Mouse (Mus musculus): ENCODE measurements around the gene Fstl4. TPM values are rescaled to one million over a fixed set of nuclear protein-coding genes. Genes with fewer than 3 reads are reported as not detected.

The Fstl4 gene
- total and polyA plus RNA-seq, 2 experiments from 2014 or later, result 7.4 to 8.1 TPM

DNA sequence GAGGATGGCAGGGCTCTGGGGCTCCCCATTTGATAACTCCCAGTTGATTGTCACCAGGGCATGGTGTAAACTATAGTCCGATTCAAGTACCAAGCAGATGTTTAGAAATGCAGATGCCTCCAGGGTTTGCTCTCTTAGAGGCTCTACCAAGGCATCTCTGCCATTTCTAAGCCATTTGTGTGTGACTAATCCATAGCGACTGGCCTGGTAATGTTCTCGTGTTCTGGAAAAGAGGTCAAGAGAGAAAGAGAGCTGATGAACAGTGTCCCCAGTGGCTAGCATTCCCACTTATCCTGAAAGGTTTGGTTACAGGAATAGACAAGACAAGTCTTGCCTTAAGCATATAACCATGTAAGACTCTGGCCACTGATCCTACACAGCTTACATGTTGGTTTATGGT lies 3.5 kb downstream of the Fstl4 start:
- H3K27ac ChIP-seq (ENCODE audit: low read depth, low read length), result no peak overlapping the region
- no peak for TF ChIP-seq CTCF (IDR thresholded peaks at IDR 0.05; ENCODE audit: low read depth)
- H3K4me2 ChIP-seq (ENCODE audit: low read depth), result no peak overlapping the region
- ATAC-seq (no peak), DNase-seq (no peak)
- H3K9me3 ChIP-seq (ENCODE audit: low read length), result no peaks in the 10 kb centered on the region
- no peaks in the 10 kb centered on the region for H3K4me1 ChIP-seq (ENCODE audit: insufficient read depth)
- WGBS, result 73% methylated on average over 3 of the region's 3 CpGs
- H3K4me3 ChIP-seq (ENCODE audit: low read depth, low read length), result no peak overlapping the region
- no peak overlapping the region for H3K9ac ChIP-seq
- H3K27me3 ChIP-seq (ENCODE audit: insufficient read depth, low read length), result peaks cover 9% of the 10 kb centered on the region
- no peaks in the 10 kb centered on the region for H3K36me3 ChIP-seq (ENCODE audit: insufficient read depth)

DNA sequence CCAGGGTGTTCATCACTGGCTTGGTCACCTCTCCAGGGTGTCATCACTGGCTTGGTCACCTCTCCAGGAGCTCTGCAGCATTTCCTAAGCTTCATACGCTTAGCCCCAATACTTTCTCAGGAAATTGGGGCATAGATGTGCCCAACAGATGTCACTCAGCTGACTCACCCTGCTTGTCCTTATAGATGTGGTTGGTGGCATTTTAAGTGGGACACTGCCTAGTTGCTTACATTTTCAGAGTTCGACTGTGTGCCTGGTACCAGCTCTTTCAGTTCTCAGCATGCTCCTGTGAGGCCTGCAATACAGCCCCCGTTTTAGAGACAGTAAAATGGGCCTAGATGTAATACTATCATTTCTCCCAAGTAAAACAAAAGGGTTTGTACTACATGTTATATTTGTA lies 8.6 kb downstream of the Fstl4 start:
- no peak overlapping the region for H3K4me3 ChIP-seq (ENCODE audit: low read depth, low read length)
- ATAC-seq (no peak), DNase-seq (no peak)
- H3K36me3 ChIP-seq (ENCODE audit: insufficient read depth), result no peaks in the 10 kb centered on the region
- no peak for TF ChIP-seq CTCF (IDR thresholded peaks at IDR 0.05; ENCODE audit: low read depth)
- H3K9ac ChIP-seq, result no peak overlapping the region
- H3K27me3 ChIP-seq (ENCODE audit: insufficient read depth, low read length), result no peaks in the 10 kb centered on the region
- no peak overlapping the region for H3K27ac ChIP-seq (ENCODE audit: low read depth, low read length)
- 80% methylated on average over 3 of the region's 3 CpGs for WGBS
- H3K4me1 ChIP-seq (ENCODE audit: insufficient read depth), result no peaks in the 10 kb centered on the region
- no peaks in the 10 kb centered on the region for H3K9me3 ChIP-seq (ENCODE audit: low read length)
- H3K4me2 ChIP-seq (ENCODE audit: low read depth), result no peak overlapping the region

- H3K4me1 ChIP-seq (ENCODE audit: insufficient read depth), result no peaks in the 10 kb centered on the region
- no peaks in the 10 kb centered on the region for H3K27me3 ChIP-seq (ENCODE audit: insufficient read depth, low read length)
- ATAC-seq (no peak), DNase-seq (no peak)
- no peaks in the 10 kb centered on the region for H3K9me3 ChIP-seq (ENCODE audit: low read length)
- no peak overlapping the region for H3K27ac ChIP-seq (ENCODE audit: low read depth, low read length)
- no peak overlapping the region for H3K4me2 ChIP-seq (ENCODE audit: low read depth)
- no peak overlapping the region for H3K4me3 ChIP-seq (ENCODE audit: low read depth, low read length)
- TF ChIP-seq CTCF (IDR thresholded peaks at IDR 0.05; ENCODE audit: low read depth), result no peak
- 29% methylated on average over 3 of the region's 3 CpGs for WGBS
- H3K9ac ChIP-seq, result no peak overlapping the region
- no peaks in the 10 kb centered on the region for H3K36me3 ChIP-seq (ENCODE audit: insufficient read depth)
Measured at GRCm38 (mm10) chr11:52775291-52775690, 10.9 kb downstream of the Fstl4 start.

DNA sequence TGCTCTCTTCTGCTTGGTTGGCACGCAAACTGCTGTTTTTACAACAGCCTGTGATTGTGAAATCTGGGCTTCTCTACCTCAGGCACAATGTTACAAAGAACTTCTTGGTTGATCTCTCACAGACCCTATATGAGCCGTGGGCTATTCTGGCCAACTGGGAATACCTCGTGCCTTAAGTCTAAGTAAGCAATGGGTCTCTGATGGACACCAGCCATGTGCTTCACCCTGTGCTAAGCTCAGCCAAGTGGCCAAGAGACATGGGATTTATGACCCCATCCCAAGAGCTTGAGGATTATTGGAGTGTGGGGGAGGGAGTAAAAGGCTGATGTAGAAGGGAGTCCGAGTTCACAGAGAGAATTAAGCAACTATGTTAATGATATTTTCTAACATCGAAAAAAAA lies 18.0 kb downstream of the Fstl4 start:
- Histone ChIP-seq H3K9ac (no peak overlapping the region), H3K27me3 (ENCODE audit: insufficient read depth, low read length) (no peaks in the 10 kb centered on the region), H3K36me3 (ENCODE audit: insufficient read depth) (no peaks in the 10 kb centered on the region), H3K27ac (ENCODE audit: low read depth, low read length) (no peak overlapping the region), H3K9me3 (ENCODE audit: low read length) (no peaks in the 10 kb centered on the region), H3K4me3 (ENCODE audit: low read depth, low read length) (no peak overlapping the region), H3K4me2 (ENCODE audit: low read depth) (no peak overlapping the region), H3K4me1 (ENCODE audit: insufficient read depth) (no peaks in the 10 kb centered on the region)
- ATAC-seq (no peak), DNase-seq (no peak)
- WGBS, result 88% methylated on average over 5 of the region's 5 CpGs
- no peak for TF ChIP-seq CTCF (IDR thresholded peaks at IDR 0.05; ENCODE audit: low read depth)

DNA sequence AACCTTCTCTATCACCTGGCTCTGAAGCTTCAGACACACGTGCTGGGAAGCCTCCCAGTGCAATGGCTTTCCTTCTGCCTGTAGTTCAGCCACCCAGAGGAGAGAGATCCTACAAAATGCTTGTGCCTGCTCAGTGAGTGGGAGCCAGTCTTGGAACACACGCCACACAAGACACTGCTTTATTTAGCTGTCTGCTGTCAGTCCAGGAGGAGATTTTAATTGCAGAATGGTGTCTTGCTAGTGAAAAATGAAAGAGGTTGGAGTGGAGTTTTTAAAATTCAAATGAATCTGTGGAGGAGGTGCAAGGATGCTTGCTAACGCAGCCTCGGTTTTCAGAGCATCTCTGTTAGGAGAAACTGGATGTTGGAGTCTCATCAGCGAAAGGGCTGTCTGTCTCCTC lies 29.9 kb downstream of the Fstl4 start:
- Histone ChIP-seq H3K4me1 (ENCODE audit: insufficient read depth) (no peaks in the 10 kb centered on the region), H3K27ac (ENCODE audit: low read depth, low read length) (peak overlapping the region; percentile 30; the same call in 1 of the 2 replicates), H3K27me3 (ENCODE audit: insufficient read depth, low read length) (no peaks in the 10 kb centered on the region), H3K9ac (no peak overlapping the region), H3K9me3 (ENCODE audit: low read length) (no peaks in the 10 kb centered on the region), H3K4me3 (ENCODE audit: low read depth, low read length) (no peak overlapping the region), H3K4me2 (ENCODE audit: low read depth) (no peak overlapping the region), H3K36me3 (ENCODE audit: insufficient read depth) (no peaks in the 10 kb centered on the region)
- DNase-seq (peak; percentile 38), ATAC-seq (peak; percentile 48)
- WGBS, result 51% methylated on average over 5 of the region's 5 CpGs
- no peak for TF ChIP-seq CTCF (IDR thresholded peaks at IDR 0.05; ENCODE audit: low read depth)

- WGBS, result 72% methylated on average over 2 of the region's 2 CpGs
- no peak for ATAC-seq
Measured at GRCm38 (mm10) chr11:52809542-52809941, 45.1 kb downstream of the Fstl4 start.

GRCm38 (mm10) chr11:52816004-52816403 lies 51.6 kb downstream of the Fstl4 start:
- Histone ChIP-seq H3K4me3 (ENCODE audit: low read depth, low read length) (no peak overlapping the region), H3K9ac (no peak overlapping the region), H3K27ac (ENCODE audit: low read depth, low read length) (no peak overlapping the region), H3K27me3 (ENCODE audit: insufficient read depth, low read length) (no peaks in the 10 kb centered on the region), H3K36me3 (ENCODE audit: insufficient read depth) (no peaks in the 10 kb centered on the region), H3K4me1 (ENCODE audit: insufficient read depth) (no peaks in the 10 kb centered on the region), H3K9me3 (ENCODE audit: low read length) (no peaks in the 10 kb centered on the region), H3K4me2 (ENCODE audit: low read depth) (no peak overlapping the region)
- no peak for TF ChIP-seq CTCF (IDR thresholded peaks at IDR 0.05; ENCODE audit: low read depth)
- no peak for ATAC-seq
- DNase-seq, result no peak
- 81% methylated on average over 4 of the region's 4 CpGs for WGBS

More at GRCm38 (mm10) chr11:52809542-52809941, 45.1 kb downstream of the Fstl4 start:
- no peak for TF ChIP-seq CTCF (IDR thresholded peaks at IDR 0.05; ENCODE audit: low read depth)
- Histone ChIP-seq H3K4me1 (ENCODE audit: insufficient read depth) (no peaks in the 10 kb centered on the region), H3K36me3 (ENCODE audit: insufficient read depth) (no peaks in the 10 kb centered on the region), H3K27ac (ENCODE audit: low read depth, low read length) (no peak overlapping the region), H3K27me3 (ENCODE audit: insufficient read depth, low read length) (no peaks in the 10 kb centered on the region), H3K4me3 (ENCODE audit: low read depth, low read length) (no peak overlapping the region), H3K9me3 (ENCODE audit: low read length) (no peaks in the 10 kb centered on the region), H3K9ac (no peak overlapping the region), H3K4me2 (ENCODE audit: low read depth) (no peak overlapping the region)
- no peak for DNase-seq
